Mouse (Mus musculus): Measurements from ENCODE around the gene Tbx21.

GRCm38 (mm10) chr11:97145320-97145719, 30.2 kb upstream of the Tbx21 start:
- TF ChIP-seq CTCF (IDR thresholded peaks at IDR 0.05; ENCODE audit: low read depth) (no peak), EP300 (optimal IDR thresholded peaks at IDR 0.05) (no peak)

All from stomach, postnatal 0 days (tissue).